Mouse (Mus musculus): Measurements from ENCODE around the gene Adra1b. TPM values are rescaled to one million over a fixed set of nuclear protein-coding genes. Genes with fewer than 3 reads are reported as not detected.

The Adra1b gene
- total and polyA plus RNA-seq, 3 experiments, result not detected

GRCm38 (mm10) chr11:43727796-43728195, 173.2 kb downstream of the Adra1b start:
- peaks cover 4 to 23% of the 10 kb centered on the region in 2 experiments for H3K36me3 ChIP-seq (ENCODE audit: control insufficient read depth in 1 of 2, insufficient read depth in 2 of 2, low read length in 2 of 2)
- no peaks in the 10 kb centered on the region for H3K79me2 ChIP-seq (ENCODE audit: control insufficient read depth, insufficient read depth, low read length, poor library complexity)
- TF ChIP-seq TCF12 (IDR thresholded peaks at IDR 0.05; ENCODE audit: low read depth, low read length) (peak; percentile 60; the same call in 1 of the 2 replicates), SMC3 (IDR thresholded peaks at IDR 0.05; ENCODE audit: low read depth, low read length) (no peak), MYC (IDR thresholded peaks at IDR 0.05; ENCODE audit: low read depth, low read length) (0 out of 2 replicates have a peak, but pooled peaks have one; percentile 23), TAL1 (IDR thresholded peaks at IDR 0.05; ENCODE audit: low read length) (peak; percentile 64), MAX (IDR thresholded peaks at IDR 0.05; ENCODE audit: low read length) (0 out of 2 replicates have a peak, but pooled peaks have one; percentile 33), CHD2 (IDR thresholded peaks at IDR 0.05; ENCODE audit: low read length) (no peak), POLR2AphosphoS2 (IDR thresholded peaks at IDR 0.05; ENCODE audit: low read length) (no peak), BHLHE40 (IDR thresholded peaks at IDR 0.05; ENCODE audit: borderline replicate concordance, low read depth, low read length) (no peak), CHD1 (IDR thresholded peaks at IDR 0.05; ENCODE audit: low read depth, low read length) (no peak), TBP (IDR thresholded peaks at IDR 0.05; ENCODE audit: low read depth, low read length) (peak; percentile 81), ZKSCAN1 (IDR thresholded peaks at IDR 0.05; ENCODE audit: low read depth, low read length) (no peak), ZMIZ1 (IDR thresholded peaks at IDR 0.05; ENCODE audit: low read depth, low read length) (no peak), MXI1 (IDR thresholded peaks at IDR 0.05; ENCODE audit: low read depth, low read length) (0 out of 2 replicates have a peak, but pooled peaks have one; percentile 29), MAFK (IDR thresholded peaks at IDR 0.05; ENCODE audit: borderline replicate concordance, low read depth, low read length) (no peak), MAZ (IDR thresholded peaks at IDR 0.05; ENCODE audit: low read depth, low read length) (no peak), KAT2A (conservative IDR thresholded peaks at IDR 0.05; ENCODE audit: low read depth, low read length) (no peak), GATA1 (IDR thresholded peaks at IDR 0.05; ENCODE audit: low read depth, low read length) (peak; percentile 71), EP300 (IDR thresholded peaks at IDR 0.05; ENCODE audit: low read depth in 1 of 2, low read length in 2 of 2) (peak in 1 of 2 experiments; percentile 65; a peak in 2 of 4 replicates)
- H3K9me3 ChIP-seq (replicated peaks; ENCODE audit: insufficient read depth, low read length), result no peaks in the 10 kb centered on the region
- peak overlapping the region; percentile 51 for H3K27ac ChIP-seq (ENCODE audit: control insufficient read depth, low read depth, low read length)
- no peak overlapping the region; the same call in 1 of the 2 replicates for H3K9ac ChIP-seq (ENCODE audit: control insufficient read depth, low read depth, low read length, poor library complexity, severe bottlenecking)
- no peaks in the 10 kb centered on the region for H3K27me3 ChIP-seq (ENCODE audit: control insufficient read depth in 1 of 2, insufficient read depth in 2 of 2, low read length in 2 of 2)
- H3K4me1 ChIP-seq (ENCODE audit: control insufficient read depth in 1 of 2, insufficient read depth in 2 of 2, low read length in 2 of 2), result peaks cover 0 to 14% of the 10 kb centered on the region in 2 experiments; a peak in 3 of 4 replicates
- peak; percentile 75 for DNase-seq (ENCODE audit: low read depth, low spot score)
- H3K4me3 ChIP-seq (ENCODE audit: control insufficient read depth in 1 of 2, insufficient read depth in 1 of 2, low read depth in 2 of 2, low read length in 2 of 2), result no peak overlapping the region

Other genes starting within 250 kb of the Adra1b start
- 19.6 and 20.6 TPM in 2 replicates for gene Pwwp2a, start 219.2 kb downstream of the Adra1b start, total RNA-seq (2012; rRNA removed)
- 10 to 100 TPM in 1 of 2 experiments, not detected in 1; 32.0 TPM for gene Pwwp2a, start 219.2 kb downstream of the Adra1b start, polyA plus RNA-seq (2012; ENCODE audit: insufficient read depth in 1 of 2, insufficient read length in 2 of 2, low read depth in 1 of 2, low replicate concordance in 2 of 2, missing spikeins in 1 of 2)
- 111 and 117 TPM in 2 replicates for gene Ttc1, start 153.2 kb downstream of the Adra1b start, total RNA-seq (2012; rRNA removed)
- gene Ttc1, start 153.2 kb downstream of the Adra1b start, polyA plus RNA-seq (2012; ENCODE audit: insufficient read depth in 1 of 2, insufficient read length in 2 of 2, low read depth in 1 of 2, low replicate concordance in 2 of 2, missing spikeins in 1 of 2), result 10 to 100 TPM in 1 of 2 experiments, not detected in 1; 68.6 TPM

Measured in MEL (cell line).